Mouse (Mus musculus) megakaryocyte, embryonic 14.5 days (primary cell): ENCODE results near the gene Adarb1.

ENCODE experiments used
- FLI1 ChIP-seq: IDR thresholded peaks from 2 replicates; pipeline ENCODE4 v1.6.1; 2012; ENCODE audit warnings: low read length, inconsistent platforms, mixed read lengths
- GATA1 ChIP-seq: IDR thresholded peaks from 3 replicates; pipeline ENCODE4 v1.6.1; 2012; ENCODE audit warnings: mixed read lengths, low read length, inconsistent platforms, borderline replicate concordance

- TF ChIP-seq GATA1 (no peak), FLI1 (no peak)
These were observed 42.0 kb downstream of the Adarb1 start for GRCm38 (mm10) chr10:77376056-77376455.
